Mouse (Mus musculus) testis, postnatal 10 days (tissue): Measurements from ENCODE around the gene Rtn1.
A peak's percentile ranks its signal among the peaks of the same experiment; 100 is the strongest.

Experiments
- DNase-seq: peaks from one replicate; pipeline ENCODE4 v3.0.0; 2021; ENCODE audit warnings: low spot score

Gene Rtn1

DNA sequence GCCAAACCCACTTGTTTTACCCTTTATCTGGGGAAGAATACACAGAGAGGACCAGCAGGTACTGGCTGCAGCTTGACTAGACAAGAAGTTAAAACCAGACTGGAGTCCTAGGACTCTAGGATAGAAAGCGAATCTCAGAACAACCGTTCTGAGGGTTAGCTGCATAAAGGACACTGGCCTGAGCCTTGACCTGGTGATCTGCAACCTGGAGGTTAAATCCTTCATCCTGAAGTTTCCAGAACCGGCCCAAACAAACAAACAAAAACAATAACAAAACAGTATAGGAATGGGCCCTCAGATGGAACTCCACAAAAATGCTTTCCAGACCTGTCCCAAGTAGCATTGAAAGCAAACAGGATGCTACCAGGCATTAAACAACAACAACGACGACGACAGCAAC, at the start of gene Rtn1:
TSS of gene Rtn1 (minus strand) at position 101 of the 400 bp plus-strand sequence.
- no peak for DNase-seq

- no peak for DNase-seq
These were observed 45.1 kb upstream of the Rtn1 start for GRCm38 (mm10) chr12:72453941-72454340.

- peak; percentile 61 for DNase-seq
These were observed 33.2 kb upstream of the Rtn1 start, which contains the start of gene Lrrc9 for GRCm38 (mm10) chr12:72441839-72442576. Gene Lrrc9, plus strand, starts transcription at chr12:72441866.

DNA sequence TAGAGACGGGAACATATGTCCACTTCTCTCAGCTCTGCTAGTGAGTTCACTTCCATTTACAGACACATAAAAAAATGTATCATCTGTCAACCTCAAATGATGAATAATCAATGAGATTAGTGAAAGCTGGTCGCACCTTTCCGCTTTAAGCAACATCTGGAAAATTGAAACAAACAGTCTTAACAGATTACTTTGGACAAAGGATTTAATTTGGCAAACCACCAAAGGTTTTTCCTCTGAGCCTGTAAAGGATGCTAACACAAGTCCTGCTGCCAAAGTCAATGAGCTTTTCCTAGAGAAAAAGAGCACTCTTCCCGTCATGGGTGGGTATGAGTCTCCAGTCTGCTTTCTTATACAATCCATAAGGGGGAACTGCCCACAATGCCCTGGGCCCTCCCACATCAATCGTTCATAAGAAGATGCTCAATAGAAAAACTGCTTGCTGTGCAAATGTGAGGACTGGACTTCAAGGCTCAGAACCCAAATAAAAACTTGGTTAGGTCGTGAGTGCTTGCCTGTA, 30.2 kb upstream of the Rtn1 start:
- DNase-seq: no peak

- no peak for DNase-seq
These were observed 29.0 kb upstream of the Rtn1 start for GRCm38 (mm10) chr12:72437676-72438341.

- DNase-seq: no peak
These were observed 24.5 kb upstream of the Rtn1 start for GRCm38 (mm10) chr12:72433241-72433865.

DNA sequence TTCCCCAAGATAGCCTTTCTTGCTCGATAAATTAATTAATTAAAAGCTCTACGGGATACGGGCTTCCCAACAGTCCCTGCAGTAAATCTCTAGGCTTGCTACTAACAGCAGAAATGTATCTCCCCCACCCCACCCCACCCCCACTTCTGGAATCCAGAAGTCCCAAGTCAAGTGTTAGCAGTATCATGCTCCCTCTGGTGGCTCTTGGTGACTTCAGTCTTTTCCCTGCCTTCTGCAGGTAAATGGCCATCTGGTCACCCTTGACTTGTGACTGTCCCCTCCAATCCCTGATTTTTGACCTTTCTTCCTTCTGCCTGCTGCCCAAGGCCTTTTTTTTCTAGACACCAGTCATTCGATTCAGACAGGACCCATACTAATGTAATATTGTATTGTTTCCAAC, 23.4 kb upstream of the Rtn1 start:
- no peak for DNase-seq

DNA sequence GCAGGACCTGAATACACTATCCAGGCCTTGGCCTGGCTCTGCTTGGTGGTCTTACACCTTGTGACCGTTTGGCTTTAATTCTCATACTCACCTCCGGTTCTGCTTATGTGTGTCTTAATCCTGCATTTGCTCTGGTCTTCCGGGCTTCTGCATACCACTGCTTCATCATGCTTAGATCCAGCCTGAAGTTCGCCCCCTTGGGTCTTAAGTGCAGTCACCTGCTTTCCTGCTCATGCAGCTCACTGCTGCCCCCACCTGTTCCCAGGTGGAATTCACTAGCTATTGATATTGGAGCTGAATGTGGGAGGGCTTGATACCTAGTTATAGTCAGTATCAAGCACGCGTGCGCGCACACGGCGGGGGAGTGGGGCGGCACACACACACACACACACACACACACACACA, 18.9 kb upstream of the Rtn1 start:
- peak; percentile 78 for DNase-seq

GRCm38 (mm10) chr12:72422681-72423080, 13.8 kb upstream of the Rtn1 start:
- no peak for DNase-seq

DNA sequence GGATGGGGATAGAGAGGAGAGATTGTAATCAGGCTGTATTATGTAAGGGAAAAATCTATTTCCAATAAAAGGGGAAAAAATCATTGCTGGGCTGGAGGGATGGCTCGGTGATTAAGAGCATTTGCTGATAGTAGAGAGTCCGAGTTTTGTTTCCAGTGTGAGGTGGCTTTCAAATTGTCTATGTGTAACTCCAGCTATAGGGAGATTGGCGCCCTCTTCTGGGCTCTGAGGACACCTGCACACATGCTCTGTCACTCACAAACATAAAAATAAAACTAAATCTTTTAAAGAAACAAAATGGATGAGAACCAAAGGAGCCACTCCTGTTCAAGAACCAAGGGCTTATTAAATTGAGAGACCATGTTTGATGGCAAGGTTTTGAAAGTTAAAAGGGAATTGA, 8.9 kb upstream of the Rtn1 start:
- no peak for DNase-seq

- peak; percentile 55 for DNase-seq
These were observed 553 bp downstream of the Rtn1 start for GRCm38 (mm10) chr12:72408111-72408891.

- no peak for DNase-seq
These were observed 1.1 kb downstream of the Rtn1 start for GRCm38 (mm10) chr12:72407721-72408110.

GRCm38 (mm10) chr12:72407146-72407545, 1.7 kb downstream of the Rtn1 start:
- DNase-seq: no peak

DNA sequence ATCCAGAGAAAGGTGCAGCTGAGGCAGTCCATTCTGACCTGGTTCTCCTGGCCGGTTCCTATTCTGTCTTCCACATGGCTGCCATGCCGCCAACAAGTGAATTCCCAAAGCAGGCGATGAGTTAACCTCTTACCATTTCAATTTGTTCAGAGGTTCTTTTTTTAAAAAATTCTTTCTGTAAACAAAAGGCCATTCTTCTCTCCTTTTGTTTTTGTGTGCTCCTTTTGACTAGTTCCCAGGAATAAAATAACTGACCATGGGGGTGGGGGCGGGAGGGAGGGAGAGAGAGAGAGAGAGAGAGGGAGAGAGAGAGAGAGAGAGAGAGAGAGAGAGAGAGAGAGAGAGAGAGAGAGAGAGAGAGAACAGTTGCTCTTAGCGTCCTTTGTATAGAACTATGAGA, 3.8 kb downstream of the Rtn1 start:
- no peak for DNase-seq

DNA sequence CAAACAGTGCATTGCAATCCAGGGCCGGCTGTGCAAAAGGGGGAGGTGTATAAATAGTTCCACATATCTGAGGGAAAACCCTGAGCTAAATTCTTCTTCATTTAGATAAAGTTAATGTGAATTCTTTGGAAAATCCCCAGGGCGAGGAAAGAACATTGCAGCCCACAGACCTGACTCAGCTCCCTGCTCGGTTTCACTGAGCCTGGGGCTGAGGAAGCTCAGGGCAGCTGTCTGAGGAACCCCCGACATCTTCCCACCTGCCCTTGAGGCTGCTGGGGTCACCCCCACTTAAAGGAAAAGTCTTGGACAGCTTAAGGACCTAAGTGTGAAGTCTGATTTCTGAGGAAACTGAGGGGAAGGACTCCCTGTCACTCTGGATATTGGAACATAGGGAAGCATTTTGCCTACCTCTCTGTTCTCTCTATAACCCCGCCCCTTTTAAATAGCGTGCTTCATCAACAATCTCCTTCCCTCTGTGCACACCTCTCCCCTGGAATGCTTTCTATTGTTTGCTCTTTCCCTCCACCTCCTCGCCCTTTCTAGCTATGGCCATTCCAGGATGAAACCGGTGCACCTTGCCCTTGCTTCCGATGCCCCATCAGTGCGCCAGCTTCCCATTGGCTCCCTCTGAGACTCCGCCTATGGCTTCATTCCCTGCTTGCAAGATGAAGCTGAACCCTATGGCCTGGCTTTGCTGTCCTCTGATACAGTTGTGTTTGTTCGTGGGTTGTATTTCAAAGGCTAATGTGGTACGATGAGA, 15.6 kb downstream of the Rtn1 start:
- DNase-seq: no peak

GRCm38 (mm10) chr12:72390346-72390745, 18.5 kb downstream of the Rtn1 start:
- no peak for DNase-seq

GRCm38 (mm10) chr12:72389377-72390103, 19.3 kb downstream of the Rtn1 start:
- DNase-seq: no peak

- DNase-seq: no peak
These were observed 20.0 kb downstream of the Rtn1 start for GRCm38 (mm10) chr12:72388835-72389234.

GRCm38 (mm10) chr12:72388135-72388534, 20.7 kb downstream of the Rtn1 start:
- DNase-seq: no peak

GRCm38 (mm10) chr12:72376309-72376708, 32.5 kb downstream of the Rtn1 start:
- no peak for DNase-seq

DNA sequence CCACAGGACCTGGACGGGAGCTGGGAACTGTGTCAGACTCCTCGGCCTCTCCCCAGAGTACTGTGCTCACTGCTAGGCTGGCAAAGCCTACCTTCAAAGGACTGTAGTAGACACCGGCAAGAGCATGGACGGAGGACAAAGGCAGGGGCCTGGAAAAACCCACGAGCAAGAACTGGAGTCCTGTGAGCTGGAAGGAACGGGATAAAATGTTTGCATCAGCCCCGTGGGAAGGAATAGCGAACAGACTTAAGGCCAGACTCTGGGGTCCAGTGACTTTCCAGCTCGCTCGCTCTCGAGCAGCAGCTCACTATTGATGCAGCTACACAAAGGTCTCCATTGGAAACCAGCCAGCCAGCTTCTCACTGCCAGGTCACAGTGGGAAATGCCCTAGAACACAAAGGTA, 34.0 kb downstream of the Rtn1 start:
- DNase-seq: no peak
